Mouse (Mus musculus): ENCODE measurements at regions not wholly inside any gene's neighbourhood (a gene's known extent, or its start where the extent isn't known, plus 50 kb on each side); places are given as distances from the start of the nearest gene placed in this dataset.

- no peak overlapping the region for H3K9ac ChIP-seq
- DNase-seq (peak; percentile 83), ATAC-seq (ENCODE audit: insufficient read depth) (no peak)
- H3K4me3 ChIP-seq (ENCODE audit: low read depth, low read length), result no peak overlapping the region
- no peak overlapping the region for H3K27ac ChIP-seq (ENCODE audit: low read depth)
- H3K36me3 ChIP-seq (ENCODE audit: insufficient read depth), result no peaks in the 10 kb centered on the region
- H3K27me3 ChIP-seq (ENCODE audit: insufficient read depth, low read length), result no peaks in the 10 kb centered on the region
- no peaks in the 10 kb centered on the region for H3K9me3 ChIP-seq (ENCODE audit: low read depth, low read length)
- H3K4me1 ChIP-seq (ENCODE audit: insufficient read depth), result no peaks in the 10 kb centered on the region
- peak; percentile 68 for TF ChIP-seq CTCF (IDR thresholded peaks at IDR 0.05; ENCODE audit: low read depth)
- WGBS, result 9% methylated on average over 5 of the region's 5 CpGs
- H3K4me2 ChIP-seq, result no peak overlapping the region
These were observed 73.9 kb upstream of the Itm2a start for GRCm38 (mm10) chrX:107477066-107477465.

GRCm38 (mm10) chrX:107469242-107469641, 66.1 kb upstream of the Itm2a start:
- DNase-seq, result peak; percentile 55
- peak; percentile 44; the same call in 1 of the 2 replicates for ATAC-seq (ENCODE audit: insufficient read depth)
- no peaks in the 10 kb centered on the region for H3K36me3 ChIP-seq (ENCODE audit: insufficient read depth)

More at GRCm38 (mm10) chrX:107469242-107469641, 66.1 kb upstream of the Itm2a start:
- H3K4me2 ChIP-seq, result no peak overlapping the region
- no peaks in the 10 kb centered on the region for H3K27me3 ChIP-seq (ENCODE audit: insufficient read depth, low read length)
- no peak for TF ChIP-seq CTCF (IDR thresholded peaks at IDR 0.05; ENCODE audit: low read depth)
- H3K9me3 ChIP-seq (ENCODE audit: low read depth, low read length), result no peaks in the 10 kb centered on the region
- no peaks in the 10 kb centered on the region for H3K4me1 ChIP-seq (ENCODE audit: insufficient read depth)
- H3K9ac ChIP-seq, result no peak overlapping the region
- no peak overlapping the region for H3K27ac ChIP-seq (ENCODE audit: low read depth)
- 53% methylated on average over 3 of the region's 3 CpGs for WGBS
- H3K4me3 ChIP-seq (ENCODE audit: low read depth, low read length), result no peak overlapping the region

Data from lung, embryonic 14.5 days (tissue).